Mouse (Mus musculus) lung, adult 2 months (tissue): ENCODE data around the gene 1110002E22Rik.

Source experiments
- CTCF ChIP-seq: fragments of 200-500 bp; IDR thresholded peaks from 2 replicates; pipeline ENCODE4 v1.5.1; 2011; ENCODE audit warnings: mild to moderate bottlenecking, low read length, control low read depth; ENCODE audit not compliant: insufficient read depth
- POLR2A ChIP-seq: fragments of 200-500 bp; IDR thresholded peaks from 2 replicates; pipeline ENCODE4 v1.6.1; 2011; ENCODE audit warnings: low read depth, mild to moderate bottlenecking, control low read depth, low read length, borderline replicate concordance; ENCODE audit errors: extremely low read depth

DNA sequence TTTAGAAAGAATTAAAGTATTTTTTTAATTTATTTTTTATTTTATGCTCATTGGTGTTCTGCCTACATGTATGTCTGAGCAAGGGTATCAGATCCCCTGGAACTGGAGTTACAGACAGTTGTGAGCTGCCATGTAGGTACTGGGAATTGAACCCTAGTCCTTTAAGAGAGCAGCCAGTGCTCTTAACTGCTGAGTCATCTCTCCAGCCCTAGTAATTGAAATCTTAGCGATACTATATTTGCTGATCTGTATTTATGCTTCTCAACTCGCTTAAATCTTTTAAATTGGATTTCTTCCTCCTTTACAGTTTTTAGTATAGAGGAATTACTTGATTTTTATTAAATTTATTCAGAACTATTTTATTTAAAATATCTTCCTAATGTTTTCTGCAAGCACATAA lies 23.9 kb upstream of the 1110002E22Rik start:
- no peak for TF ChIP-seq POLR2A
- TF ChIP-seq CTCF: no peak
